Mouse (Mus musculus) retina, postnatal 1 day (tissue): ENCODE results near the gene Serpinb6a.

Source experiments
- DNase-seq: peaks from one replicate; pipeline ENCODE4 v3.0.0-alpha.2; 2012

The Serpinb6a gene

DNA sequence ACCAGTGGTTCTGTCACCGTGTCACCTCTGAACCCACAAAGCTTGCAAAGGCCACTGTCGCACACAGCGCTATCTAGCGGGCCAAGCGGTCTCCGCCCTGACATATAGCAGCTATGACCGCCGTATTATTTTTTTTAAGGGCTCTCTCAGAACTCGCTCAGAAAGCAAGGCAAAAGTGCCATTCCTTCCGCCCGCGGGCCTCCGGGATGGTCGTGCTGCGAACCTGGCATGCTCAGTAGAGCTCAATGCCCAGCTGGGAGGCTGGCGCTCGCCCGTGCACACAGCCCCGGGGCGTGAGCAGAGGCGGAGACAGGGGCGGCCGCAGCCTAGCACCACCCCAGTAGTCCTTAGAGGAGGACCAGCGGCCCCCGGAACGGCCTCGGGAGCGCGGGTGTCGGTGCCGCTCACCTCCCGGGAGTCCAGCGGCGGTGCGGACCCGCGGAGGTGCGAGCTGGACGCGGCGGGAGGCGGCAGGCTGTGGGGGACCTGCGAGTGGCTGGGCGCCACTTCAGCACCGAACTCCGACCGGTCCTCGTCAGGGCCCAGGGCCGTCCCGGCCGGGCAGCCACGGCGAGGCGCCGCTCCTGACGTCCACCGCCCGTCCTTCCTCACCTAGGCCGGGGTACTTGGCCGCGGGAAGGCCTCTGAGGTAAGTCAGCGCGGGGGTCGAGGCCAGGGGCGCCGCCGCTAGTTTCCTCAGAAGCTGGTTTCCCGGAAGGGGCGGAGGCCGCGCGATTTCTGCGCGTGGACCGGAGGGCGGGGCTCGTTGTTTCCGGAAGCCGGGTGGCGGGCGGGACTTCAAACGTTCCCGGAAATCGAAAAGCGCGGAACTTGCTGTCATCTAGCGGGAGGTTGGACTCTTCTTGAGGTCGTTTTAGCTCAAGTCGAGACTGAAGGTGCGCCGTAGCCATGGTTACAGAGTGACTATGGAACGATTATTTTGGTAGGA is at the start of gene Serpinb6a, which contains the start of gene Ripk1:
Gene Serpinb6a, minus strand, starts transcription at position 737 of the 949 bp plus-strand sequence.
Gene Ripk1, plus strand, starts transcription at position 306 of the 949 bp plus-strand sequence.
- DNase-seq: peak; percentile 94

DNA sequence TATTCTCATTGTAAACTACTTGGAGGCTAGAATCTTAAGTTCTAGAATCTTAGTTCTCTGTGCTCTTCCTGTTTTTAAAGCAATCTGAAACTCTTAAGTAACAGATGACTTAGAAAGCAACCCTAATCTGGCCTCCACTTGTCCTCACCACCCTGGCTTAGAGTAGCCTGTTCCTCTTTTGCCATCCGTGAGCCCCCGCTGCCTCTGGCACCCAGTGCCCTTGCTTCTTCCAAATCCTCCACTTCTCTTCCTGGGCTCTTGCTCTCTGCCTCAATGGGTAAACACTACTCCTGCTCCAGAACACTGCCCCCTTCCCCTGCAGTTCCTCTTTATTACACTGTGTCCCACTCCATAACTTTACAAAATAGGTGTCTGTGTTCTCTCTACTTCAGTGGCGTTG is 49.1 kb upstream of the Serpinb6a start:
- no peak for DNase-seq

DNA sequence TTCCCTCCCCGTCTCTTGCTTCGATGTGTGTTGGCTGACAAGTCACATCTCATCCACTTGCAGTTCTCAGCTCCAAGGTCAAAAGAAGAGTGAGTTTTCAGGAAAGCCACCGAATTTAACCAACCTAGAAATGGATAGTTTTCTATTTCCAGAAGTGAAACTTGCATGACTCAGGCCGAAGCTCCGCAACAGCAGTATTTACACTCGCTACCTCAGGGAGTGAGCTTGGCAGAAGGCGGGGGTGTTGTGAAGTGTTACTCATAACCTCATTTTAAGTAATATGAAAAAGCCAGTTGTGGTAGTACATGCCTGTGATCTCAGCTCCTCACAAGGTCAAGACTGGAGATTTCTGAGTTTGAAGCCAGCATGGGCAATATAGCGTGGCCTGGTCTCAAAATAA is 47.9 kb upstream of the Serpinb6a start:
- DNase-seq: no peak

DNA sequence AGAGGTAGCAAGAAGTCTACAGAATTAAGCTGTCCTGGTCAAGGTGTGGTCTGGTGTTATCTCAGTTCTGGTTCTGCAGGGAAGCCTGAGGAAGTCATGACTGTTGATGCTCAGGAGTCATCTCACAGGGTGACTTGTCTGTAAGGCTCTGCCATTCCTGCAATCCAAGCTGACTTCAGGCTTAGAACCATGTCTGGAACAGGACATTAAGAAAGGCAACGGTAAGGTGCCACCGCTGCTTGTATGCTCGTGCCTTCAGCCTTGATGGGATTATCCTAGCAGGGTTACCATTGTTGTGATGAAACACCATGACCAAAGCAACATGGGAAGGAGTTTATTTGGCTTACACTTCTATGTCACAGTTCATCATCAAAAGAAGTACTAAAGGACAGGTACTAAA is 44.9 kb upstream of the Serpinb6a start:
- no peak for DNase-seq

DNA sequence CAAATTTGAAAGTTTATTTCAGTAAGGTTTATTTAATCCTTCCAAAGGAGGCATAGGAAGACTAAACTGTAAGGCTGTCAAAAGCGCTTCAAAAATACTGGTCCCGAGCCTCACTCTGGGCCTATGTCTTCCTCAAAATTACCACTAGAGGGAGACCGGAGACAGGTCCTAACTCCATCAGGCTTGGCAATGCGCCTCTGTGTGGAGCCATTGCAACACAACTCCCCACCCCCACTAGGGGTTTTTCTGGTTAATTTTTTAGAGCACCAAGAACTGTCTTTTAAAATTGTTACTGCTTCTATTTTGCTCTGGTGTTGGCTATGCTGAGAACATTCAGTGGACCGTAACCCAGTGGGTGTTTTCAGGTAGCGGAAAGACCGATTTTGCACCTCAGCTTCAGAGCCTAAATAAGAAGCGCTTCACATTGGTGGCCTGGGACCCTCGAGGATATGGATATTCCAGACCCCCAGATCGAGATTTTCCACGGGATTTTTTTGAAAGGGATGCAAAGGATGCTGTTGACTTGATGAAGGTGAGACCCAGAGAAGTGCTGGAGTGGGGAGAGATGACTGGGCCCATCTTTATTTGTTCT is 43.9 kb upstream of the Serpinb6a start:
- peak; percentile 85 for DNase-seq

DNA sequence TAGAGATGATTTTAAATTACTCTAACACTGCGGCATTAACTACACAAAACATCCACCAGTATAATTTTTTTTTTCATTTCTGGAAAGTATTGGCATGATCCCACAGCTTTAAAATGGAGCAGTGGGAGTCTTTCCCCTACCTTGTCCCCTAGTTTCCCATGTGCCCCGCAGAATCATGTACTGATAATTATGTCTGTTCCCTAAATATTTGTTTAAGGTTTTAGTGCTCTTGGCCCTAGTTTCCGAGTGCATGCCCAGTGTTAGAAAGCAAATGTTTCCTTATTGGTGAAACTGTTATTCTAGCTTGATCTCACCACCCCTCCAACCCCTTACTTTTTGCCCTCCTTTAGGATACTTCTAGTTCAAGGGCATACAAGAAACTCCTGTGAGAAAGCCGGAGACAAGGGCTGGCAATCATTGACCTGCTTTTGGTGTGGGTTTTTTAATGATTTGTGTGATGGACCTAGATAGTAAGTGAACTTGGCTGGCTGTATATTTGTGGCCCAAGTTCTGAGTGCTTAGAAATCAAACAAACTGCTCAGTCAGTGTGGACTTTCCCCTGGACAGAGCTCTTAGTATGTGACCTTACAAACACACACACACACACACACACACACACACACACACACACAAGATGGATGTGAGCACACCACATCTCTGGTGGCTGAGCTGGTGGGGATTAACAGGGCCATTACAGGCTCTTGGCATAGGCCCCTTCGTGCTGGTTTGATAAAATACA is 43.1 kb upstream of the Serpinb6a start:
- no peak for DNase-seq

DNA sequence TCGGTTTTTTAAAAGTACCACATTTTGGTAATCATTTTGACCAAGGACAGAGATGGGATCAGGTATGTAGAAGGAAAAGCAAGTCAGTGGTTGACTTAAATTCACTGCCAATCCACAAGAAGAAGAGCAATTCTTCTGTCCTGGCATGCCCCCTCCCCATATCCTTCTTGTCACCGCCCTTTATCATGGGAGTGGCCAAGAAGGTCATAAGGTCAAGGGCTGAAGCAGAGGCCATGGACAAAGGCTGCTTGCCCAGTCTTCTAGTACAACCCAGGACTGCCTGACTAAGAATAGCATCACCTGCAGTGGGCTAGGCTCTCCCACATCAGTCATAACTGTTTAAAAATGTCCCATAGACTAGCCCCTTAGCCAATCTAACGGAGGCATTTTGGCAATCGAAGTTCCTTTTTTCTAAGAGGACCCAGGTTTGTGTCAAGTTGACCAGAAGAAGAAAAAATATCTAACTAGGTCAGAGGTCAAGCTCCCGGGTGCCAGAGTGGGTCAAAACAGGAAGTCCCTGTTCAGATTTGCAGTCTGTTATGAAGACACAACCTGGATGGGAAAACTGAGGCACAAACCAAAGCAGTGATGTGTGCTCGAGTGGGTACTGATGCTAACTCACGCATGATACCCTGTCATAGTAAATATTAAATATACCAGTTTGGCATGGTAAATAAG is 41.3 kb upstream of the Serpinb6a start:
- no peak for DNase-seq

DNA sequence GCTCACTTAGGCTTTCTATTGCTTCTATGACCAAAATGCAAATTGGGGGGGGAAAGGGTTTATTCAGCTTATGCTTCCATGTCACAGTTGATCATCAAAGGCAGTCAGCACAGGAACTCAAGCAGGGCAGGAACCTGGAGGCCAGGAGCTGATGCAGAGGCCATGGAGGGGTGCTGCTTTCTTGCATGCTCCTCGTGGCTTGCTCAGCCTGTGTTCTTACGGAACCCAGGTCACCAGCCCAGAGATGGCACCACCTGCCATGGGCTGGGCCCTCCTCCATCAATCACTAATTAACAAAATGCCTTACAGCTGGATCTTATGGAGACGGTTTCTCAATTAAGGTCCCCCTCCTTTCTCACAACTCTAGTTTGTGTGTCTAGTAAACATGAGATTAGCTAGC is 37.5 kb upstream of the Serpinb6a start:
- no peak for DNase-seq

DNA sequence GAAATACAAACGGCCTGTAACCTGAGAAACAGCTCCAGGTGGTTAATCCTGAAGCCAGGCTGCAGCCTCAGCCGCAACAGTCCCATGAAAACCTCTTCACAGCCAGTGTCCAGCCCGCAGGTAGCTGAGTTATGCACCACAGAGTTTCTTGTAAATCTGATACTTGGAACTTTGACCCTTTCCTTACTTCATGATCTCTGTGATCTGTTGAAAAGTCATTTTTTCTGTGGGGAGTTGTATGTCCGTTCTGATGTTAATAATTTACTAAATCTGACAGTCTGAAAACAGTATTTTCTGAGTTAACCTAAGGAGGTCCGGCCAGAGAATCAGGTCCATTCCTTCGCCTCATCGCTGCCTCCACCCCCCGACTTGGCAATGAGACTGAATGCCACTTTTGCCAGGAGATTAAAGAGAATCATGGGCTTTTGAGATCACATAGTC is 36.3 kb upstream of the Serpinb6a start:
- no peak for DNase-seq

DNA sequence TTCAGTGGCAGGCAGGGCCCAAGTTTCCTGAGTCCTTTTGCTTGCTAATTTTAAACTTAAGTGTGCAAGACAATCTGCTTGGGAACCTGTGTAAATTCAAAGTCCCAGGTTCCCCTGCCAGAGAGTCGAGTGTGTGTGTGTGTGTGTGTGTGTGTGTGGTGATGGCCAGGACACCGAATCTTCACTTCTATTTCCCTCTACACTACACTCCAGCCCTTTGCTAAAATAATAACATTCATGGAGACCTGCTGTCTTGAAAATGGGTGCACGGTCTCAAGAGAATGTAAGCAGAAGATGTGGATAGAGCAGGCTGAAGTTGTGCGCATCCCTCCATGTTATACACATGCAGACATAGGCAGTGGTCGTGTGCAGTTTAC is 35.5 kb upstream of the Serpinb6a start:
- no peak for DNase-seq

DNA sequence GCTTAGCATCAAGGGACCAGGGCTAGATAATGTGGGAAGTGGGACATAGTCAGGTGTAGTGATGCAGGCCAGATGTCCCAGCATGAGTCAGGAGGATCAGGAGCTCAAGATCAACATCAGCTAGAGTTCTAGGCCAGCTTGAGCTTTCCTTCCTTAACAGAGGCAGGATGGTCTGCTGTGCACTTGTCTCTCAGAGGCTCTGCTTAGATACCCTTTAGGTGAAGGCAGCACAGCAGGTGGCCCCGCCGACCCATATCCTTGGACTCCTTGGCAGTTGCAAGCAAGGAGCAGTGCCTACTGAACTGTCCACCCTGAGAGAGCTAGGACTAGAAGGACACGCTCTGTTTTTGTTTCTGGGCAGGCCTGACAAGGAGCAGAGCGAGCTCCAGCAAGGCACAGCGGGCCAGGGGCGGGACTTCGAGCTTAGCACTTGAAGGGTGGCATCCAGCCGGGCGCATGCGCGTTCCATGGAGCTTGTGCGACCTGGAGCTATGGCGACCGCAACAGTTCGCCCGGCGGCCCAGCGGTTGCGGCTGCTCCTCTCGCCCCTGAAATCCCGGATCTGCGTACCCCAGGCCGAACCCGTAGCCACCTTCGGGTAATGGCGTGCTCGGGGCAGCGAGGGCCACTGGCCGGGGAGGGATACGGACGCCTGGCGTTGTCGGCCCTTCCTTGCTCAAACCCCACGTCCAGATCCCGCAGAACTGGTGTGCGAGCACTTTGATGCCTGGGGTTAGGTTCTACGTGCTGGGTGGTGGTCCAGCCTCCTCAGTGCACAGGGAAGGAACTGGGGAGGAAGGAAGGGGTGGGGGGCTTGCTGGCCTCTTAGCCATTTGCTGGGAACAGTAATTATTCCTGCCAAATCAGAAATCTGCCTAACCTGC is 34.8 kb upstream of the Serpinb6a start, which contains the start of gene Bphl:
Gene Bphl, plus strand, starts transcription at position 426 of the 884 bp plus-strand sequence.
- DNase-seq: peak; percentile 96

DNA sequence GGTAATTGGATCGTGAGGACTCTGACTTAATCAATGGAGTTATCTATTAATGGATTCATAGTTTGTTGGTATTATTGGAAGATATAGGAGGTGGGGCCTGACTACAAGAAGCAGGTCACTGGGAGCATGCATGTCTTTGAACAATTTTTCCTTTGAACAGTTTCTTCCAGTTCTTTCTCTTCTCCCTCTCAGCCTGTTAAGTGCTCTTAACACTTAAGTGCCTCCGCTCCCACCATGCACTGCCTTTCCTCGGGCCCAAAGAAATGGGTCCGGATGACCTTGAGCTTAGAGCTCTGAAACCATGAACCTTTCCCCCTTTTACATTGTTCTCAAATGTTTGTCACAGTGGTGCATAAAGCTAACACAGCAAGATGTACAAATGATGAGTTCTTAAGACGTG is 34.1 kb upstream of the Serpinb6a start:
- DNase-seq: no peak

DNA sequence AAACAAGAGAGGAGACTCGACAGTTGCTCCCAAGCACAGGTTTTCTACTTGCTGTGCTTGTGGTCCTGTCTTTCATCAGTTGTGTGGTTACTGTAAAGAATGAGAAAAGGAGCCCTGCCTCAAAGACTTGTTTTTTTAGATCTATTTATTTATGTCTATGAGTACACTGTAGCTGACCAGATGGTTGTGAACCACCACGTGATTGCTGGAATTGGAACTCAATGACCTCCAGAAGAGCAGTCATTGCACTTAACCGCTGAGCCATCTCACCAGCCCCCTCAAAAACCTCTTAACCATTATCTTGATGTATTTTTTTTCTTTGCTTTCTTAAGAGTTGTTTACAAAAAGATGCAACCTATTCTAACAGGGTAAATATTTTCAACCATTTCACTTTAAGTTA is 32.8 kb upstream of the Serpinb6a start:
- no peak for DNase-seq

DNA sequence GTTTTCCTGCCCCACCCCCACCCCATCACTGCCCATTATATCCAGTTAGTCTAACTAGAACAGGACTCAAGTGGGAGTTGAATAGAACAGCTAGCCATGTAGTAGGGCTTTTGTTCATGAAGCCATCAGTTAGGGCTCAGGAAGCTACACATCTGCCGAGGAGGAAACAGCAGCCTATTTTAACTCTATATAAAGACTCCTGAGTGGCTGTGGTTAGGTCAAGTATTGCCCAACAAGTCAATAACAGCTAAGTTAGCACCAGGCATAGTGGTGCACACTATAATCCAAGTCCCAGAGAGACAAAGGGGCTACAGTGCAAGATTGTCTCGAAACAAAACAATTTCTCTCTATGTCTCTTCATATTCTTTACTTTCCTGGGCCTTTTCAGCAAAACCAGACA is 29.4 kb upstream of the Serpinb6a start:
- DNase-seq: no peak

DNA sequence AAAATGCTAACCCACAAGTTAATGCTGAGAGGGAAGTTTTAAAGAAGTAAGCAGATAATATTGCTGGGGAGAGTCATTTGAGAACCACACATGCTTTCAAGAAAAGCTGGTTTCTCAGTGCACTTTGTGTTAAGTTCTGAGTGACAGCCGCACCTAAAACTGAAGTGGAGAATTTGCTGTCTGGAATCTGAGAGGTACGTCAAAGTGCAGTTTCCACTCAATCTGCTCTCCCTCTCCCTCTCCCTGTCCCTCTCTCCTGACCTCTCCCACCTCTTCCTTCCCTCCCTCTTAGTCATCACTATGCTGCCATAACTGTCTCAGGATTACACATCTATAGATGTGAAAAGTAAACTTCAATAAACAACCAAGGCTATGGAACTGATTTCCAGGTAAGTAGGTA is 19.4 kb upstream of the Serpinb6a start:
- DNase-seq: no peak

DNA sequence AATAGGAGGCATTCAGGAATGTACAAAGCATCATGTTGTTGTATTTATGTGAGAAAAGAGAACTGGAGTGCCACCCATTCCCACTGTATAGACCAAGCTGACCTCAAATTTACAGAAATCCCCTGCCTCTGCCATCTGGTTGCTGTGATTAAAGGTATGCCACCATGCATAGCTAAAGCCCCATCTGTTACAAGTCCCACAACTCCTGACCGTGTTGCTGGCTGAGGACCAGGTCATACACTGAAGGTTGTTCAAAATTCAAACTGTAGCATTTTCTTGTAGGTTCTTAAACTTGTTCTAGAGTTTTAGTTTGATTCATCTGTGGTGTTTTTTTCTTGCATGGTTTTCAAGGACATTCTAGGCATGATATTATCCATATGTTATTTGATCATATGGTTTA is 15.9 kb upstream of the Serpinb6a start:
- no peak for DNase-seq

DNA sequence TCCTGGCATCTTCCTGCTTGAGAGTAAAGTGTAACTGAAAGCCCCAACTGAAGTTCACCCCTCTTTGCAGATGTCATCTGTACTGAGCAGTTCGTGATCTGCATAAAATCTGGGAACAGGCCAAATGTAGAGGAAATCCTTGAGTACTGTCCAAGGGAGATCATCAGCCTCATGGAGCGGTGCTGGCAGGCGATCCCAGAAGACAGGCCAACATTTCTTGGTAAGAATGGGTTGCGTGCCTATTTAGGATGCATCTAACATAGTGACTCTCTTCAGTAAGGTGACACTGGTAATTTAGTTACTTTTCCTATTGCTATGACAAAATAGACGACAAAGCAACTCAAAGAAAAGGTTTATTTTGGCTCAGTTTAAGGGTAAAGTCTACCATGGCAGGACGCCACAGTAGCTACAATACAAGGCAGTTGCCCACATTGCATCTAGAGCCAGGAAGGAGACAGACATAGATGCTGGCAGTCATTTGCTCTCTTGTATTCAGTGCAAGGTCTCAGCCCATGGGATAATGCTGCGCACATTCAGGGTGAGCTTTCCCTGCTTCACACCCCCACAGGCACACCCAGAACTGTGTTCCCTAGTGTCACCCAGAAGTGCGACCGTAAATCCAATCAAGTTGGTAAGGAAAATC is 14.5 kb upstream of the Serpinb6a start:
- DNase-seq: no peak

DNA sequence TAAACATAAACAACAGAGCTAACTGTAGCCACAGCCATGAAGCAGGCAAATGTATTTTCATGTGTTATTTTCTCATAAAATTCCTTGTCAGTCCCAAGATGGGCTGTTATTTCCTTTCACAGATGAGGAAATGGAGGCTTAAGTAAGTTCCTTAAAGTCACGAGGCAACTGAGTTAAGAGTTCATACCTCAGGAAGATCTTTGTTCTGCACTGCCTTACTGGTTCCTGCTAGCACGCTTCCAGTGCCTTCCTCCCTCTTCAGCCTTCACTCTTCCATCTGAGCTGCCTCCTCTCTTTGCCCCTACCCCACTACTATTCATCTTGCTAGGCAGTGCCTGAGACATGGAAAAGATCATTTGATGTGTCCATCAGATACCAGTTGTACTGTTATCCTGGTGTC is 4.6 kb upstream of the Serpinb6a start:
- DNase-seq: no peak

DNA sequence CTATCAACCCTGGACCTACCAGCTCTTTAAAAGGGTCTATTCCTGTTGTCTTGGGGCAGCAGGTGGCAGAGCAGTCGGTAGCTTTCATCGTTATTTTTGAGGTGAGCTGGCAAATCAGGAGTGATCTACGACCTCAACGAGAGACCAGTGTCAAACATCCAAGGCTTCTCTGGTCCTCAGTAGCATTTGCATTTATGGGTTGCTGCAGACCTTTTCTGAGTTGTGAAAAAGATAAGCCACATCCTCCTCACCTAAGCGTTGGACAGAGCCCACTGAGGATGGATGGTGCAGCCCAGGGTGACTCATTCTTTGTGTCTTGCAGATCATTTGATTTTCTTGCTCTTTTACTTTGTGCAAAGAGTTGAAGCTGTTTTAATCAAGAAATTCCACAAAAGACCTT is 464 bp upstream of the Serpinb6a start:
- DNase-seq: no peak

DNA sequence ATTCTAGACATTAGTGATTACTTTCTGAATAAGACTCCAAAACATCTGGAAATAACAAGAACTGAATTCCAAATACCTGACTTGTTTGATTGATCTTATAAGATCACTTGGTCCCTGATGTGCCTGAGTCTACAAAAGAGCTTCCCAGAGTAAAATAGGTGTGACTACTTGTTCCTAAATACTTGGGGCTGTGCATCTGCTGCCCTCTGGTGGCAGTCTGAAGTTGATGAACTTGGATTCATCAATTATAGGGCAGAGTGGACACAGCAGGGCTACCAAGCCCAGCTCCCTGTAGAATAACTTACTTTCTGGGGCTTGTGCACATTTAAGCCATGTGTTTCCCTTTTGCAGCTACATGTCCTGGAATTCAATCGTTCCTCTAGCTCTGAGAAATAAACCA is 7.4 kb downstream of the Serpinb6a start:
- DNase-seq: peak; percentile 82

DNA sequence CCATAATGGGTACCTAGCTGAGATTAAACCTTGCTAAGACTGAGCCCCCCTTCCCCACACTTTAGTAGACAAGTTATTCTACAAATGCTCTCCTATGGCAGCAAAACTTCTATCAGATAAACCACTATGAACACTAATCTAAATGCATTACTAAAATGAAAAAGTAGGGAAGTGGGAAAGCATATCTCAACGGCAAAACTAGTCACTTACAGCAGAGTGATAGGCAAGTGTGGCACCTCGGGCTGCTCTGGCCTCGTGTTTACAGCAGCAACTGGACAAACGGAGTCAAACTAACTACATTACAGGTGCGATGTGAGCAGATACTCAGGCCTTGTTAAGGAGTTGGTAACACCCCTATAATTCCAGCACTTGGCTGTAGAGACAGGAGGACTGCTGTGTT is 13.0 kb downstream of the Serpinb6a start:
- no peak for DNase-seq
